Mouse (Mus musculus) intestine, embryonic 16.5 days (tissue): ENCODE results near the gene Il1rapl2. TPM values are rescaled to one million over a fixed set of nuclear protein-coding genes. Genes with fewer than 3 reads are reported as not detected.

Experiments used
- ATAC-seq: fragments of 200-750 bp; cut with Nextera tagmentation; 2 replicates; pipeline ENCODE4 v1.8.0; 2017; ENCODE audit warnings: moderate TSS enrichment, moderate library complexity
- H3K27ac ChIP-seq: fragments of 300-500 bp; sonication (generic); 2 replicates; pipeline ENCODE4 v1.5.1; 2014; ENCODE audit warnings: mild to moderate bottlenecking, low read length
- H3K27me3 ChIP-seq: fragments of 300-500 bp; sonication (generic); replicated peaks from 2 replicates; pipeline ENCODE4 v1.6.1; 2014; ENCODE audit warnings: low read length, control low read depth, mixed read lengths; ENCODE audit not compliant: control insufficient read depth, insufficient read depth
- H3K36me3 ChIP-seq: fragments of 300-500 bp; sonication (generic); 2 replicates; pipeline ENCODE4 v1.6.1; 2014; ENCODE audit warnings: low read length, control low read depth; ENCODE audit not compliant: control insufficient read depth, insufficient read depth
- H3K4me1 ChIP-seq: fragments of 300-500 bp; sonication (generic); 2 replicates; pipeline ENCODE4 v1.6.1; 2014; ENCODE audit warnings: low read length, control low read depth, mixed read lengths; ENCODE audit not compliant: control insufficient read depth, insufficient read depth
- H3K4me2 ChIP-seq: fragments of 300-500 bp; sonication (generic); 2 replicates; pipeline ENCODE4 v1.6.1; 2014; ENCODE audit warnings: low read depth, low read length, control low read depth
- H3K4me3 ChIP-seq: fragments of 300-500 bp; sonication (generic); 2 replicates; pipeline ENCODE4 v1.5.1; 2014; ENCODE audit warnings: mild to moderate bottlenecking, low read length
- H3K9ac ChIP-seq: fragments of 300-500 bp; sonication (generic); 2 replicates; pipeline ENCODE4 v1.6.1; 2014; ENCODE audit warnings: low read depth, low read length
- H3K9me3 ChIP-seq: fragments of 300-500 bp; sonication (generic); 2 replicates; pipeline ENCODE4 v1.6.1; 2016; ENCODE audit warnings: low read length, control low read depth; ENCODE audit not compliant: control insufficient read depth
- WGBS: fragments of 180-500 bp; shearing (Covaris S2); extraction: QIAGEN DNeasy Blood & Tissue Kit; methylation state at CpG from one replicate; pipeline ENCODE4 v1.1.7; 2014; 5-methylcytosine and 5-hydroxymethylcytosine counted together
- polyA plus RNA-seq: library from polyadenylated mRNA; unstranded; fragments of >200 nt; fragmentation: Nextera tagmentation; extraction: Ambion mirVana; gene quantifications from 2 replicates; pipeline ENCODE4 v1.2.1, GENCODE M21; 2015

The Il1rapl2 gene
- polyA plus RNA-seq, 1 experiment from 2014 or later = 0.12 TPM

DNA sequence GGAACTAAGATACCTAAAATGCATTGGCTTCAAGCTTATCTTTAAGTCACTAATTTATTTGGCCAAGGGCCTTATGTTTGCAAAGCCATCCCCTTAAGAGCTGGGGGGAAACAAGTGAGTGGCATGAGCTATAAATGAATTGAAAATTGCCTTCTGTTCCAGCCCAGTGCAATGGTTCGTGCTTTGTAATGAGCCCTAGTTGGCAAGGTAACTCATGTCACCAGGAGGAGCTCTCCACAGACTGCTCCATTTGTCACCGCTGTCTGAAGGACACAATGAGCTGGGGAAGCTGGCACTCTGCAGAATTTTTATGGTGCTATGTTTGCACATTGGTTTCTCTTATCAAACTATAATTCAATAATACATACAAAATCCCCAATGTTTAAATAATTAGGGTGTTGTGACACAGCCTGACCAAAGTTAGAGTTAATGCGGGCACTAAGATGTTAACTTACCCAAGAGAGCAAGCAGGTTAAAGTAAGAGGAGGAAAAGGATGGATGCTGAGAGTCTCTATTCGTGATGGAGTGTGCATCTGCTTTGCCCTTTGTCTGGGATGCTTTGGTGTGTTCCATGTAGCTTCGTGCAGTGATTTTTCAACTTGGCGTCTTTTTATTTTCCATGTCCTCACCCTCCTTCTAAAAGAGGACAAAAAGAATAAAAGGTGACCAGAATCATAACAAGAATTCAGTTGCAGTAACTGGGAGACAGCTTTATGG, 235.2 kb downstream of the Il1rapl2 start:
- 52% methylated on average over 6 of the region's 6 CpGs for WGBS
- H3K36me3 ChIP-seq = no peaks in the 10 kb centered on the region
- H3K9ac ChIP-seq = no peak overlapping the region
- no peak overlapping the region for H3K4me3 ChIP-seq
- no peak for ATAC-seq
- H3K9me3 ChIP-seq = no peaks in the 10 kb centered on the region
- H3K4me1 ChIP-seq = no peaks in the 10 kb centered on the region
- H3K4me2 ChIP-seq = no peak overlapping the region
- H3K27ac ChIP-seq = no peak overlapping the region
- H3K27me3 ChIP-seq = no peaks in the 10 kb centered on the region

- no peak overlapping the region for H3K4me3 ChIP-seq
- H3K36me3 ChIP-seq = no peaks in the 10 kb centered on the region
- no peak for ATAC-seq
- no peak overlapping the region for H3K9ac ChIP-seq
- H3K9me3 ChIP-seq = no peaks in the 10 kb centered on the region
- WGBS = 74% methylated on average over 4 of the region's 4 CpGs
- no peaks in the 10 kb centered on the region for H3K4me1 ChIP-seq
- H3K27me3 ChIP-seq = no peaks in the 10 kb centered on the region
- H3K27ac ChIP-seq = no peak overlapping the region
- H3K4me2 ChIP-seq = no peak overlapping the region
These were observed 236.1 kb downstream of the Il1rapl2 start for GRCm38 (mm10) chrX:137806231-137807114.

DNA sequence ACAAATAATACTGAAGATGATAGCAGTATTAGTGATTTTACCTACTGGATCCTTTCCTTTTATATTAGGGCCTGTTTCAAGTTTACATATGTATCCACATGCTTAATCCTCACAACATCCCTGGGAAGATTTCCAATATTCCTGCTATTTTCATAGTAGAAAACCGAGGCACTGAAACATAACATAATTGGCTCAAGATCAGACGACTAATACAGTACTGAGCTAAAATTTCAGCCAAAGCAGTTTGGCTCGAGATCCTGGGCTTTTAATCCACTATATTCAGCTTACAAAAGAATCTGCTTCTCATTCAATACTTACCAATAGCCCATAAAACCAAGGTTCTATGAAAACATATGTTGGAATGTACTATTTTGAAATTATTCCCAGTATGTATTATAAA, 239.1 kb downstream of the Il1rapl2 start:
- Histone ChIP-seq H3K9ac (no peak overlapping the region), H3K27me3 (no peaks in the 10 kb centered on the region), H3K27ac (no peak overlapping the region), H3K4me1 (no peaks in the 10 kb centered on the region), H3K4me3 (no peak overlapping the region), H3K36me3 (no peaks in the 10 kb centered on the region), H3K9me3 (no peaks in the 10 kb centered on the region), H3K4me2 (no peak overlapping the region)
- ATAC-seq = no peak
- WGBS = 66% methylated on average over 3 of the region's 3 CpGs

- 63% methylated on average over 1 of the region's 1 CpGs for WGBS
- Histone ChIP-seq H3K4me1 (no peaks in the 10 kb centered on the region), H3K9ac (no peak overlapping the region), H3K36me3 (no peaks in the 10 kb centered on the region), H3K9me3 (no peaks in the 10 kb centered on the region), H3K27me3 (no peaks in the 10 kb centered on the region), H3K27ac (no peak overlapping the region), H3K4me2 (no peak overlapping the region), H3K4me3 (no peak overlapping the region)
- ATAC-seq = no peak
These were observed 241.7 kb downstream of the Il1rapl2 start for GRCm38 (mm10) chrX:137812151-137812550.

GRCm38 (mm10) chrX:137848936-137849335, 278.5 kb downstream of the Il1rapl2 start:
- no peak overlapping the region for H3K4me3 ChIP-seq
- no peak overlapping the region for H3K4me2 ChIP-seq
- ATAC-seq = no peak
- no peaks in the 10 kb centered on the region for H3K4me1 ChIP-seq
- no peaks in the 10 kb centered on the region for H3K36me3 ChIP-seq
- H3K27ac ChIP-seq = no peak overlapping the region
- H3K9ac ChIP-seq = no peak overlapping the region
- no peaks in the 10 kb centered on the region for H3K27me3 ChIP-seq
- 59% methylated on average over 3 of the region's 3 CpGs for WGBS
- H3K9me3 ChIP-seq = no peaks in the 10 kb centered on the region

- no peaks in the 10 kb centered on the region for H3K4me1 ChIP-seq
- no peaks in the 10 kb centered on the region for H3K27me3 ChIP-seq
- ATAC-seq = no peak
- no peak overlapping the region for H3K9ac ChIP-seq
- H3K27ac ChIP-seq = no peak overlapping the region
- no peaks in the 10 kb centered on the region for H3K36me3 ChIP-seq
- no peaks in the 10 kb centered on the region for H3K9me3 ChIP-seq
- no peak overlapping the region for H3K4me2 ChIP-seq
- no peak overlapping the region for H3K4me3 ChIP-seq
These were observed 353.1 kb downstream of the Il1rapl2 start for GRCm38 (mm10) chrX:137923490-137923889.

DNA sequence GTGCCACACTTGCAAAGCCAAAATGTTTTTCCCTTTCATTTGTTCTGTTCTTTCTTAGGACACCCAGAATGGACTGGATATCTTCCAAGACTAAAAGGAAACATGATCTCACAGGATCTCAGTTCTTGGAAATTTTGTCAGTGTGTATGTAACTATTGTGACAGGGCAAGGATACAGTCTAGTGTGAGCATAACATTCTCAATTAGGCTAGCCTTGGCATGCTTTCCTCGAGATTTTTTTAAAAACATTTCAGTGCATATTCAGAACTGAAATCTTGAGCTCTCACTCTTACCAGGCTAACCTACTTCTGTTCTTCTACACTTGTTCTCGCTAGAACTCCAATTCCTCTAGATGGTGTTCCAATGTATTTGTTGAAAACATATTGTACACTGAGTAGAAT, 356.4 kb downstream of the Il1rapl2 start:
- WGBS = 64% methylated on average over 2 of the region's 2 CpGs
- H3K9me3 ChIP-seq = no peaks in the 10 kb centered on the region
- H3K4me1 ChIP-seq = no peaks in the 10 kb centered on the region
- ATAC-seq = no peak
- no peak overlapping the region for H3K27ac ChIP-seq
- H3K27me3 ChIP-seq = no peaks in the 10 kb centered on the region
- H3K4me3 ChIP-seq = no peak overlapping the region
- no peak overlapping the region for H3K9ac ChIP-seq
- no peaks in the 10 kb centered on the region for H3K36me3 ChIP-seq
- no peak overlapping the region for H3K4me2 ChIP-seq

GRCm38 (mm10) chrX:137947741-137948140, 377.3 kb downstream of the Il1rapl2 start:
- H3K27ac ChIP-seq = no peak overlapping the region
- no peaks in the 10 kb centered on the region for H3K9me3 ChIP-seq
- H3K4me1 ChIP-seq = no peaks in the 10 kb centered on the region
- H3K36me3 ChIP-seq = no peaks in the 10 kb centered on the region
- 88% methylated on average over 1 of the region's 1 CpGs for WGBS
- no peak overlapping the region for H3K4me2 ChIP-seq
- no peak overlapping the region for H3K9ac ChIP-seq
- no peaks in the 10 kb centered on the region for H3K27me3 ChIP-seq
- H3K4me3 ChIP-seq = no peak overlapping the region
- no peak for ATAC-seq

DNA sequence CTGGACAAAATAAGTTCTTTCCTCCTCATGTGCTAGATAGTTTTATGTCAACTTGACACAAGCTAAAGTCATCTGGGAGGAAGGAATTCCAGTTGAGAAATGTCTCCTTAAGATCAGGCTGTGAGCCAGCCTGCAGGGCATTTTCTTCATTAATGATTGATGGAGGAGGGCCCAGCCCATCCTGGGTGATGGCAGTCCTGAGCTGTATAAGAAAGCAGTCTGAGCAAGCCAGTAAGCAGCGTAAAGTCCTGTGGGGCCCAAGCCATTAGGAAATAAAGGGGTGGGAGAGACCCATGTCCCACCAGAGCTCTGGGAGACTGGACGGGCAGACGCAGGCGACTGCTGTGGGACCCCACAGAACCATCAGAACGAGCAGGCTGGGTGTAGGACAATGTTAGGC, 400.9 kb downstream of the Il1rapl2 start:
- Histone ChIP-seq H3K36me3 (no peaks in the 10 kb centered on the region), H3K27me3 (no peaks in the 10 kb centered on the region), H3K4me3 (no peak overlapping the region), H3K4me2 (no peak overlapping the region), H3K9ac (no peak overlapping the region), H3K9me3 (no peaks in the 10 kb centered on the region), H3K27ac (no peak overlapping the region), H3K4me1 (no peaks in the 10 kb centered on the region)
- ATAC-seq = peak; percentile 97
- 53% methylated on average over 5 of the region's 5 CpGs for WGBS
